Mouse (Mus musculus): Measurements from ENCODE around the gene C3ar1. TPM values are rescaled to one million over a fixed set of nuclear protein-coding genes. Genes with fewer than 3 reads are reported as not detected.

Gene C3ar1
- total RNA-seq, 1 experiment from 2014 or later = 1.4 TPM

- DNase-seq = peak; percentile 84
Observed at GRCm38 (mm10) chr6:122825923-122826742, 29.8 kb downstream of the C3ar1 start.

- DNase-seq = no peak
Observed at GRCm38 (mm10) chr6:122825166-122825565, 30.8 kb downstream of the C3ar1 start.

GRCm38 (mm10) chr6:122824086-122824485, 31.9 kb downstream of the C3ar1 start:
- peak; percentile 20 for DNase-seq

GRCm38 (mm10) chr6:122821822-122822221, 34.1 kb downstream of the C3ar1 start:
- DNase-seq = no peak

GRCm38 (mm10) chr6:122820799-122821650, 34.9 kb downstream of the C3ar1 start:
- no peak for DNase-seq

- peak; percentile 57 for DNase-seq
Observed at GRCm38 (mm10) chr6:122820071-122820798, 35.7 kb downstream of the C3ar1 start.

- peak; percentile 89 for DNase-seq
Observed at GRCm38 (mm10) chr6:122819306-122820070, 36.5 kb downstream of the C3ar1 start, which contains the start of gene Foxj2. TSS of gene Foxj2 (plus strand) at chr6:122819914.

- DNase-seq = no peak
Observed at GRCm38 (mm10) chr6:122813640-122814039, 42.3 kb downstream of the C3ar1 start.

- no peak for DNase-seq
Observed at GRCm38 (mm10) chr6:122812716-122813115, 43.2 kb downstream of the C3ar1 start.

GRCm38 (mm10) chr6:122811771-122812600, 44.0 kb downstream of the C3ar1 start:
- DNase-seq = peak; percentile 62

GRCm38 (mm10) chr6:122811280-122811652, 44.7 kb downstream of the C3ar1 start:
- peak; percentile 98 for DNase-seq

- peak; percentile 98 for DNase-seq
Observed at GRCm38 (mm10) chr6:122810615-122811279, 45.2 kb downstream of the C3ar1 start.

- no peak for DNase-seq
Observed at GRCm38 (mm10) chr6:122810022-122810614, 45.8 kb downstream of the C3ar1 start.

GRCm38 (mm10) chr6:122804418-122804817, 51.5 kb downstream of the C3ar1 start:
- peak; percentile 88 for DNase-seq

GRCm38 (mm10) chr6:122801801-122802514, 54.0 kb downstream of the C3ar1 start:
- DNase-seq = peak; percentile 51

- peak; percentile 67 for DNase-seq
Observed at GRCm38 (mm10) chr6:122801301-122801800, 54.6 kb downstream of the C3ar1 start, which contains the start of gene Slc2a3. TSS of gene Slc2a3 (minus strand) at chr6:122801640.

- no peak for DNase-seq
Observed at GRCm38 (mm10) chr6:122800640-122801300, 55.2 kb downstream of the C3ar1 start.
